Mouse (Mus musculus): ENCODE data around the gene Ralgapa2. TPM values are rescaled to one million over a fixed set of nuclear protein-coding genes. Genes with fewer than 3 reads are reported as not detected.

Gene Ralgapa2
- polyA plus RNA-seq, 1 experiment: 0.01 TPM

- no peak overlapping the region for H3K4me3 ChIP-seq (replicated peaks)
- no peaks in the 10 kb centered on the region for H3K27me3 ChIP-seq (ENCODE audit: control insufficient read depth)
- H3K36me3 ChIP-seq (ENCODE audit: control insufficient read depth): no peaks in the 10 kb centered on the region; the same call in 1 of the 2 replicates
- TF ChIP-seq GATA1 (IDR thresholded peaks at IDR 0.05; ENCODE audit: low read length): no peak
- no peaks in the 10 kb centered on the region for H3K9me3 ChIP-seq (ENCODE audit: control insufficient read depth, low read length)
- no peaks in the 10 kb centered on the region for H3K4me1 ChIP-seq (ENCODE audit: control insufficient read depth)
These were observed 150.2 kb downstream of the Ralgapa2 start for GRCm38 (mm10) chr2:146361969-146362368.

GRCm38 (mm10) chr2:146361076-146361475, 151.1 kb downstream of the Ralgapa2 start:
- Histone ChIP-seq H3K9me3 (ENCODE audit: control insufficient read depth, low read length) (no peaks in the 10 kb centered on the region), H3K27me3 (ENCODE audit: control insufficient read depth) (no peaks in the 10 kb centered on the region), H3K4me1 (ENCODE audit: control insufficient read depth) (no peaks in the 10 kb centered on the region), H3K36me3 (ENCODE audit: control insufficient read depth) (no peaks in the 10 kb centered on the region; the same call in 1 of the 2 replicates), H3K4me3 (replicated peaks) (no peak overlapping the region)
- TF ChIP-seq TAL1 (IDR thresholded peaks at IDR 0.05; ENCODE audit: low read length): no peak
- TF ChIP-seq GATA1 (IDR thresholded peaks at IDR 0.05; ENCODE audit: low read length): no peak

GRCm38 (mm10) chr2:146359676-146360075, 152.5 kb downstream of the Ralgapa2 start:
- Histone ChIP-seq H3K9me3 (ENCODE audit: control insufficient read depth, low read length) (no peaks in the 10 kb centered on the region), H3K27me3 (ENCODE audit: control insufficient read depth) (no peaks in the 10 kb centered on the region), H3K4me1 (ENCODE audit: control insufficient read depth) (no peaks in the 10 kb centered on the region), H3K36me3 (ENCODE audit: control insufficient read depth) (no peaks in the 10 kb centered on the region; the same call in 1 of the 2 replicates), H3K4me3 (replicated peaks) (no peak overlapping the region)
- TF ChIP-seq TAL1 (IDR thresholded peaks at IDR 0.05; ENCODE audit: low read length) (no peak), GATA1 (IDR thresholded peaks at IDR 0.05; ENCODE audit: low read length) (no peak)

GRCm38 (mm10) chr2:146356524-146356923, 155.6 kb downstream of the Ralgapa2 start:
- Histone ChIP-seq H3K9me3 (ENCODE audit: control insufficient read depth, low read length) (no peaks in the 10 kb centered on the region), H3K36me3 (ENCODE audit: control insufficient read depth) (peaks cover 5% of the 10 kb centered on the region; the same call in 1 of the 2 replicates), H3K4me3 (replicated peaks) (no peak overlapping the region), H3K27me3 (ENCODE audit: control insufficient read depth) (no peaks in the 10 kb centered on the region), H3K4me1 (ENCODE audit: control insufficient read depth) (no peaks in the 10 kb centered on the region)
- TF ChIP-seq TAL1 (IDR thresholded peaks at IDR 0.05; ENCODE audit: low read length) (no peak), GATA1 (IDR thresholded peaks at IDR 0.05; ENCODE audit: low read length) (no peak)

- H3K27me3 ChIP-seq (ENCODE audit: control insufficient read depth): no peaks in the 10 kb centered on the region
- H3K9me3 ChIP-seq (ENCODE audit: control insufficient read depth, low read length): no peaks in the 10 kb centered on the region
- no peaks in the 10 kb centered on the region for H3K4me1 ChIP-seq (ENCODE audit: control insufficient read depth)
- TF ChIP-seq TAL1 (IDR thresholded peaks at IDR 0.05; ENCODE audit: low read length) (no peak), GATA1 (IDR thresholded peaks at IDR 0.05; ENCODE audit: low read length) (no peak)
- H3K4me3 ChIP-seq (replicated peaks): no peak overlapping the region
- peaks cover 17% of the 10 kb centered on the region for H3K36me3 ChIP-seq (ENCODE audit: control insufficient read depth)
These were observed 161.9 kb downstream of the Ralgapa2 start for GRCm38 (mm10) chr2:146350230-146350629.

GRCm38 (mm10) chr2:146347942-146348341, 164.2 kb downstream of the Ralgapa2 start:
- H3K4me1 ChIP-seq (ENCODE audit: control insufficient read depth): no peaks in the 10 kb centered on the region
- H3K9me3 ChIP-seq (ENCODE audit: control insufficient read depth, low read length): no peaks in the 10 kb centered on the region
- TF ChIP-seq GATA1 (IDR thresholded peaks at IDR 0.05; ENCODE audit: low read length) (no peak), TAL1 (IDR thresholded peaks at IDR 0.05; ENCODE audit: low read length) (no peak)
- no peaks in the 10 kb centered on the region for H3K27me3 ChIP-seq (ENCODE audit: control insufficient read depth)
- peaks cover 18% of the 10 kb centered on the region for H3K36me3 ChIP-seq (ENCODE audit: control insufficient read depth)
- H3K4me3 ChIP-seq (replicated peaks): no peak overlapping the region

- Histone ChIP-seq H3K9me3 (ENCODE audit: control insufficient read depth, low read length) (no peaks in the 10 kb centered on the region), H3K36me3 (ENCODE audit: control insufficient read depth) (peaks cover 8% of the 10 kb centered on the region), H3K27me3 (ENCODE audit: control insufficient read depth) (no peaks in the 10 kb centered on the region), H3K4me1 (ENCODE audit: control insufficient read depth) (no peaks in the 10 kb centered on the region), H3K4me3 (replicated peaks) (no peak overlapping the region)
- TF ChIP-seq GATA1 (IDR thresholded peaks at IDR 0.05; ENCODE audit: low read length) (no peak), TAL1 (IDR thresholded peaks at IDR 0.05; ENCODE audit: low read length) (no peak)
These were observed 172.1 kb downstream of the Ralgapa2 start for GRCm38 (mm10) chr2:146340090-146340489.

GRCm38 (mm10) chr2:146337540-146337939, 174.6 kb downstream of the Ralgapa2 start:
- Histone ChIP-seq H3K27me3 (ENCODE audit: control insufficient read depth) (no peaks in the 10 kb centered on the region), H3K4me1 (ENCODE audit: control insufficient read depth) (no peaks in the 10 kb centered on the region), H3K36me3 (ENCODE audit: control insufficient read depth) (peaks cover 8% of the 10 kb centered on the region), H3K4me3 (replicated peaks) (no peak overlapping the region), H3K9me3 (ENCODE audit: control insufficient read depth, low read length) (no peaks in the 10 kb centered on the region)
- TF ChIP-seq TAL1 (IDR thresholded peaks at IDR 0.05; ENCODE audit: low read length): no peak
- no peak for TF ChIP-seq GATA1 (IDR thresholded peaks at IDR 0.05; ENCODE audit: low read length)

GRCm38 (mm10) chr2:146331894-146332476, 180.2 kb downstream of the Ralgapa2 start:
- H3K4me1 ChIP-seq (ENCODE audit: control insufficient read depth): no peaks in the 10 kb centered on the region
- TF ChIP-seq TAL1 (IDR thresholded peaks at IDR 0.05; ENCODE audit: low read length) (no peak), GATA1 (IDR thresholded peaks at IDR 0.05; ENCODE audit: low read length) (no peak)
- H3K27me3 ChIP-seq (ENCODE audit: control insufficient read depth): no peaks in the 10 kb centered on the region
- no peaks in the 10 kb centered on the region for H3K9me3 ChIP-seq (ENCODE audit: control insufficient read depth, low read length)
- H3K36me3 ChIP-seq (ENCODE audit: control insufficient read depth): no peaks in the 10 kb centered on the region; the same call in 1 of the 2 replicates
- H3K4me3 ChIP-seq (replicated peaks): no peak overlapping the region

All from erythroblast, embryonic 14.5 days (primary cell).